In the genomic region with DNA sequence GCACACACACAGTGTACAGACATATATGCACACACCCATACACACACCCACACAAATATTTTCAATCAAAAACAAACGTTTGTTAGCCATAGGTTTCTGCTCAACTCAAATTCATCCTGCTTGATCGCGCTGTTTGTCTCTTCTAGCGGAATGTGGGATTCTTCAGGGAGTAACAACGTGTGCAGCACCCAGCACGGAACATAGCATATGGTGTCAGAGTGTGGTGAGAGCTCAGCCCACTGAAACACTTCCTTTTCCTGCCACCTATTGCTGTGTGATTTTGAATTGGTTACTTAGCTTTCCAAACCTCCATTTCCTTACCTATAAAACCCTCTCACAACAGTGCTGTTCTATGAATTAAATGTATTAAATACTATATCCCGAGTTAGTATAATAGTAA, we compare ENCODE assay signal across 21 mouse cellular contexts. TPM values are rescaled to one million over a fixed set of nuclear protein-coding genes. Genes with fewer than 3 reads are reported as not detected.
A peak's percentile ranks its signal among the peaks of the same experiment; 100 is the strongest.
DNase-seq lines count a peak whose midpoint lies in the region; ATAC-seq lines count a peak whose summit lies in the region.
"Had no signal": no experiment of that assay in that cellular context is flagged by ENCODE, and none has a peak within 500 bp of the region (broad histone marks: within the 10 kb centered on the region; RNA-seq: fewer than 3 reads in every experiment).

No protein-coding gene starts in this region.

- H3K36me3 ChIP-seq in heart, embryonic 10.5 days, result peaks cover 26% of the 10 kb centered on the region

- no peak overlapping the region for H3K4me3 ChIP-seq in heart, embryonic 10.5 days
- H3K4me3 ChIP-seq: embryonic facial prominence, embryonic 10.5 days; embryonic facial prominence, embryonic 12.5 days; forebrain, embryonic 10.5 days; forebrain, embryonic 12.5 days had no signal

- H3K27ac ChIP-seq in heart, embryonic 10.5 days, result no peak overlapping the region
- H3K27ac ChIP-seq: embryonic facial prominence, embryonic 10.5 days; embryonic facial prominence, embryonic 12.5 days; forebrain, embryonic 10.5 days; forebrain, embryonic 12.5 days had no signal

- H3K9me3 ChIP-seq in heart, embryonic 10.5 days, result no peaks in the 10 kb centered on the region
- H3K9me3 ChIP-seq: embryonic facial prominence, embryonic 10.5 days; embryonic facial prominence, embryonic 12.5 days; forebrain, embryonic 10.5 days; forebrain, embryonic 12.5 days had no signal

- no peaks in the 10 kb centered on the region for H3K27me3 ChIP-seq in heart, embryonic 10.5 days (ENCODE audit: insufficient read depth, poor library complexity, severe bottlenecking)
- H3K27me3 ChIP-seq: embryonic facial prominence, embryonic 12.5 days; forebrain, embryonic 12.5 days had no signal

- H3K4me1 ChIP-seq in heart, embryonic 10.5 days, result peaks cover 8% of the 10 kb centered on the region

- ATAC-seq in megakaryocyte, adult 5-6 weeks (ENCODE audit: poor library complexity, severe bottlenecking), result peak; percentile 53; the same call in 1 of the 2 replicates
- ATAC-seq in erythroid progenitor cell, adult 5-6 weeks (replicated peaks; ENCODE audit: low FRiP score, poor library complexity, severe bottlenecking), result no peak
- ATAC-seq: forebrain, embryonic 14.5 days; forebrain, embryonic 16.5 days had no signal

- peak; percentile 23 for DNase-seq in heart, adult 11 months
- no peak for DNase-seq in heart, embryonic 10.5 days (ENCODE audit: low spot score)
- peak; percentile 30 for DNase-seq in layer of hippocampus, adult 9-11 months
- DNase-seq in layer of hippocampus, postnatal 36 days, result no peak
- DNase-seq in brain, adult 2 months (ENCODE audit: low read depth, low spot score), result peak; percentile 62
- DNase-seq: adrenal gland, adult 2 months; adrenal gland, postnatal 10 days; adrenal gland, postnatal 25 days; cerebellum, adult 11-12 months; cerebellum, adult 2 months; cerebellum, adult 9-10 months; cerebellum, postnatal 10 days; cerebellum, postnatal 25 days had no signal

- 88% methylated on average over 7 of the region's 7 CpGs for WGBS in heart, embryonic 10.5 days

RNA-seq across cellular contexts. Expression of a gene that starts 5.8 kb away (rescaled TPM):
- 74.8 and 81.9 TPM in 2 replicates for polyA plus RNA-seq in heart, embryonic 10.5 days (2016; fragmentation: Nextera tagmentation; extraction: Ambion mirVana)
- total RNA-seq in layer of hippocampus, postnatal 36 days (2021), result 10 to 100 TPM; 21.1 to 21.4 TPM
- total RNA-seq in megakaryocyte, adult 5-6 weeks (2015), result 32.2 and 41.6 TPM in 2 replicates
- 33.7 and 38.0 TPM in 2 replicates for total RNA-seq in megakaryocyte, adult 5-6 weeks (2017)
- 5.4 and 17.3 TPM in 2 replicates for total RNA-seq in erythroid progenitor cell, adult 5-6 weeks (2015; ENCODE audit: low replicate concordance)
- total RNA-seq in erythroid progenitor cell, adult 5-6 weeks (2017; ENCODE audit: low replicate concordance), result 10.3 and 18.7 TPM in 2 replicates

RNA-seq across cellular contexts. Expression of a gene that starts 29.9 kb away (rescaled TPM):
- polyA plus RNA-seq in heart, embryonic 10.5 days (2016; fragmentation: Nextera tagmentation; extraction: Ambion mirVana), result 96.1 and 97.8 TPM in 2 replicates
- 10 to 100 TPM; 62.7 to 68.3 TPM for total RNA-seq in layer of hippocampus, postnatal 36 days (2021)
- 54.9 and 56.3 TPM in 2 replicates for total RNA-seq in megakaryocyte, adult 5-6 weeks (2015)
- 42.6 and 72.8 TPM in 2 replicates for total RNA-seq in megakaryocyte, adult 5-6 weeks (2017)
- 34.2 and 48.6 TPM in 2 replicates for total RNA-seq in erythroid progenitor cell, adult 5-6 weeks (2015; ENCODE audit: low replicate concordance)
- 32.9 and 66.9 TPM in 2 replicates for total RNA-seq in erythroid progenitor cell, adult 5-6 weeks (2017; ENCODE audit: low replicate concordance)

RNA-seq across cellular contexts. Expression of a gene that starts 30.0 kb away (rescaled TPM):
- 14.1 and 15.3 TPM in 2 replicates for polyA plus RNA-seq in heart, embryonic 10.5 days (2016; fragmentation: Nextera tagmentation; extraction: Ambion mirVana)
- total RNA-seq in layer of hippocampus, postnatal 36 days (2021), result 1 to 10 TPM; 1.5 to 2.4 TPM
- total RNA-seq in megakaryocyte, adult 5-6 weeks (2015), result 11.1 and 12.8 TPM in 2 replicates
- 17.5 and 20.2 TPM in 2 replicates for total RNA-seq in megakaryocyte, adult 5-6 weeks (2017)
- total RNA-seq in erythroid progenitor cell, adult 5-6 weeks (2015; ENCODE audit: low replicate concordance), result 2.5 and 4.0 TPM in 2 replicates
- 0.83 and 1.2 TPM in 2 replicates for total RNA-seq in erythroid progenitor cell, adult 5-6 weeks (2017; ENCODE audit: low replicate concordance)

RNA-seq across cellular contexts. Expression of a gene that starts 40.8 kb away (rescaled TPM):
- polyA plus RNA-seq in heart, embryonic 10.5 days (2016; fragmentation: Nextera tagmentation; extraction: Ambion mirVana), result 64.2 and 73.9 TPM in 2 replicates
- 10 to 100 TPM; 35.6 to 39.1 TPM for total RNA-seq in layer of hippocampus, postnatal 36 days (2021)
- 9.7 and 11.2 TPM in 2 replicates for total RNA-seq in megakaryocyte, adult 5-6 weeks (2015)
- 26.9 and 28.5 TPM in 2 replicates for total RNA-seq in megakaryocyte, adult 5-6 weeks (2017)
- total RNA-seq in erythroid progenitor cell, adult 5-6 weeks (2015; ENCODE audit: low replicate concordance), result 3.8 and 4.3 TPM in 2 replicates
- 9.4 and 10.4 TPM in 2 replicates for total RNA-seq in erythroid progenitor cell, adult 5-6 weeks (2017; ENCODE audit: low replicate concordance)

RNA-seq across cellular contexts. Expression of a gene that starts 51.0 kb away (rescaled TPM):
- polyA plus RNA-seq in heart, embryonic 10.5 days (2016; fragmentation: Nextera tagmentation; extraction: Ambion mirVana), result 16.0 and 18.4 TPM in 2 replicates
- 10 to 100 TPM; 25.0 to 25.7 TPM for total RNA-seq in layer of hippocampus, postnatal 36 days (2021)
- 53.1 and 53.4 TPM in 2 replicates for total RNA-seq in megakaryocyte, adult 5-6 weeks (2015)
- total RNA-seq in megakaryocyte, adult 5-6 weeks (2017), result 49.6 and 57.4 TPM in 2 replicates
- 25.2 and 41.5 TPM in 2 replicates for total RNA-seq in erythroid progenitor cell, adult 5-6 weeks (2015; ENCODE audit: low replicate concordance)
- total RNA-seq in erythroid progenitor cell, adult 5-6 weeks (2017; ENCODE audit: low replicate concordance), result 35.2 and 37.9 TPM in 2 replicates

Comparison
In these comparisons a context has a peak if more than half of its experiments do, and no peak if none do; other contexts are left out.
1. DNase-seq: peak in heart, adult 11 months (single experiment), layer of hippocampus, adult 9-11 months (single experiment) and brain, adult 2 months (single experiment); none in heart, embryonic 10.5 days (single experiment) and layer of hippocampus, postnatal 36 days (0 of 2).